Mouse (Mus musculus) c-Kit-negative CD71-positive TER-119-positive erythroid progenitor cells, embryonic 14.5 days (primary cell): ENCODE data around the gene Ube2b.

ENCODE experiments used
- DNase-seq: peaks from one replicate; pipeline ENCODE4 v3.0.0-alpha.2; 2013; ENCODE audit warnings: low read depth, low spot score

The Ube2b gene

GRCm38 (mm10) chr11:51967443-51968401, 32.8 kb downstream of the Ube2b start, which contains the start of gene Cdkn2aipnl:
Cdkn2aipnl (plus strand) TSS chr11:51967661.
- peak; percentile 92 for DNase-seq

DNA sequence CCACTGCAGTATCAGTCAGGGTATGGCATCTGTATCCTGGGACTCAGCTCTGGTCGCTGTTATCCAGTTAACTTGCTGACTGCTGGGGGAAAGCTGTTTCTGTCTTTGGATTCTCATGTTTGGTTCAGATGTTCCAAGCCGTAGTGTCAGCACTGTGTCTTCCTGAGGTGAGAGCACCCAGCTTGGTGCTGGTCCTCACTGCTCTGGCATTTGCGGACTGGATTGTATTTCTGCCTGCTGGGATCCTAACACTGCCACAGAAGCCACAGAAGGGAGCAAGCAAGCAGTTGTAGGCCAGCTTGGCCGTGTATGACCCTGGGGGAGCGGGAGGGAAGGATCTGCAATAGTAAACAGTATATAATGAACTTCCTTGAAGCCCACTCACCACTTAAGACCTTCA, 33.9 kb downstream of the Ube2b start:
- DNase-seq = no peak

GRCm38 (mm10) chr11:51962277-51962676, 38.3 kb downstream of the Ube2b start:
- no peak for DNase-seq

DNA sequence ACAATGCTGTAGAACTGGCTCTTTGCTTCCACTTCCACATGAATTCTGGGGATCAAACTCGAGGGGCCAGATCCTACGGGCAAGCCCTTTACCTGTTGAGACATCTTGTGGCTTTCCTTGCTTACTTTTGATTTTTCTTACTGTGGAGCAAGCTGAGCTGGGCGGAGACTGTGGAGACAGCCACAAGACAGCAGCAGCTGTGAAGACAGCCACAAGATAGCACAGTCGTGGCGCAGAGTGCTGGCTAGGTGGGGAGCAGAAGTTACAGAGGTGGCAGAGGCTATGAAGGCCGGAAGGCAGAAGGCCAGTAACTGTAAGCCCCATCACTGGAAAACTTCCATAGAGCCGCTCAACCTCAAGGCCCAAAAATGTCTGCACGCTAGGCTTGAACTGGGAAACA, 38.8 kb downstream of the Ube2b start:
- DNase-seq = no peak

DNA sequence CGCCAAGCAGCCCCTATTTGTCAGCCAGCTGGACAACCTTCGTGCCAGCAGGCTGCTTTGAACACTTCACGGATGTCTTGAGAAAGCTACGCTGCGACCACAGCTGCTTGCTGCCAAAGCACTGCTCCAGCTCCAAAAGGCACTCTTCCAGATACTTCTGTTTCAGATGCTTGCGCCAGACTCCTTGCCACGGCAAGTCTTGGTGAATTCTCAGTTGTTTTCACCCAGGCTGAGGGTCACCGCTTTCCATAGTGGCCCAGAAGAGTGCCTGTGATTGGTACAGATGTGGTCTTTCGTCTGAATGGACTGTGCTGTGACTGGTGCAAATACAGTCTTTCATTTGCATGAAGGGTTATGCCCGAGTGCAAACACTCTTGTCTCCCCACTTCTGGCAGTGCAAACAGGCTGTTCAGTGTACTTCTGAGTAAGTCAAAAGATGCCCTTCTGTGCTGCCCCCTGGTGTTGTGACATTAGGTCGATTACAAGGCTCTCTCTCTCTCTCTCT, 39.5 kb downstream of the Ube2b start:
- no peak for DNase-seq

DNA sequence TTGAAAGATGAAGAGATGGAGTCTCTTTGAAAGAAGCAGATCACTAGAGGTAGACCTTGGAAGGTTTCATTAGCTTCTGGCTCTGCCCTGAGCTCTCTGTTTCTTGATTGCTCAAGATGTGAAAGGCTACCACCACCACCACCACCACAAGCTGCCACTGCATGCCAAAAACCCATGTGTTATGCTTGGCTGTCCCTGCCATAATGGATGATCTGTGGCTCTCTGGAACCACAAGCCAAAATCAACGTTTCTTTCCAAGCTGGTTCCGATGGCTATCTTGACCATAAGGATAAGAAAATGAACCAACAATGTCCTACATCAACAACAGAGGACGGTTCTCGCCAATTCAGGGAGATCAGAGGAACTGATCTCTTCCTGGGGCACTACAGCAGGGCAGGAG, 40.5 kb downstream of the Ube2b start:
- DNase-seq = no peak

DNA sequence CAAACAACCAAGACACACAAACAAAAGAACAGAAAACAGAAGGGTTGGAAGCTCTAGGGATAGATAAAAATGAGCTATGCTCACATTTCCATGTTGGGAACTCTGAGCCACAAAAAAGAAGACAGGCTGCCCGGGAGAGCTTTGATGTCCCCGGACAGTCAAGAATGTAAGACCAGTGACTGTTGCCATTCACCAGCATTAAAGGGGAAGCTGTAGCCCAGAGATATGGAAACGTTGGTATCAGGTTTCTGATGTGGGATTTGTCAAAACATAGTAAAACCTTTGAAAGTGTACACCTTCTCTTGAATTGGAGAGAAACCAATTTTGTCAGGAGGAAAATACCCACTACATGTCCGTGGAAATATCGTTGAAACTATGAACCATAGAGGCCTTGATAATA, 41.1 kb downstream of the Ube2b start:
- no peak for DNase-seq

DNA sequence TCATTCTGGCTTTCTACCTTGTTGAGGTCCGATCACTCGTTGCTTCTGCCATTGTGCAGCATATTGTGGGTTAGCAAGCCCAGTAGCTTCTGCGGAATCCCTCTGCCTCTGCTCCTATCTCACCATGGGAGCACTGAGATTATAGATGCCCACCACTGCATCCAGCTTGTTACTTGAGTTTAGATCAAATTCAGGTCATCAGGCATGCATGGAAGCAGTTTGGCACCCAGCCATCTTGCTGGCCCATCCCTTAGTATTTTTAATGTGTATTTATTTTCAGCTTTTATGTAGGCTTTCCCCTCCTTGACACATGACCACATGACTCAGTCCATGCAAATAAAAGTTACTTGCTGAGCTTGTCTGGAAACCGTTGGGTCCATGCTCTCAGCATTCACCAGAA, 42.8 kb downstream of the Ube2b start:
- DNase-seq = no peak

GRCm38 (mm10) chr11:51956112-51956511, 44.5 kb downstream of the Ube2b start:
- no peak for DNase-seq

GRCm38 (mm10) chr11:51951861-51952420, 48.6 kb downstream of the Ube2b start:
- DNase-seq = no peak

DNA sequence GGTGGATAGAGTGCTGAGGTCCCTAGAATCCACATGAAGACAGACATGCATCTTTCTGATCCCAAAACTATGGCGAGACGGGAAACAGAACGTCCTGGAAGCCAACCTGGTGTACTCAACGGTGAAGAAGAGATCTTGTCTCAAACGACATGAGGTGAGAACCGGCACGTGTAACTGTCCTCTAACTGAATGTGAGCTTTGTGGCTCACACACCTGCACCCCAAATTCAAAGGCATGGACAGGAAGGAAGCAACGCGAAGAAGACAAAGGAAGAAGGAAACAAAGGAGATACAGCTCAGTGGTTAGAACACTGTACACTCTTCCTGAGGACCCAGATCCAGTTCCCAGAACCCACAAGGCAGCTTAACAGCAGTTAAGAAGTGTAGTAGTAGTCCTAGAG, 50.6 kb downstream of the Ube2b start:
- DNase-seq = no peak

GRCm38 (mm10) chr11:51949155-51949840, 51.3 kb downstream of the Ube2b start:
- no peak for DNase-seq

DNA sequence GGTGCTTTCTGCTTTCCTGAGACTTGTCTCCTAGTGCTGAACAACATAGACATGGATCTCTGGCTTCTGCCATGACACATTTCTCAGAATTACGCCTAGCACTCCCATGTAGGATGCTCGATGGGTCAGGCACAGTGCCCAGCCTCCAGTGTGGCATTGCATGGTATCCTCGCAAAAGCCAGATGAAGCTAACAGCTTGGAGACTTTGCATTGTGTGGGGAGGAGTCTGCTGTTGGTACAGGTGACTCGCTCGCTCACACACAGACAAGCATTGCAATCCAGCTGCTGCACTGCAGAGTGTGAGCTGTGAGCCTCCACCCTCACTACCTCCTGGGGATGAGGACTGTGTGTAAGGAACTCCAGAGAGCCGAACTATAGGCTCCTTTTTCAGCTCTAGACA, 54.4 kb downstream of the Ube2b start:
- no peak for DNase-seq

- no peak for DNase-seq
Observed at GRCm38 (mm10) chr11:51945548-51945947, 55.0 kb downstream of the Ube2b start.

DNA sequence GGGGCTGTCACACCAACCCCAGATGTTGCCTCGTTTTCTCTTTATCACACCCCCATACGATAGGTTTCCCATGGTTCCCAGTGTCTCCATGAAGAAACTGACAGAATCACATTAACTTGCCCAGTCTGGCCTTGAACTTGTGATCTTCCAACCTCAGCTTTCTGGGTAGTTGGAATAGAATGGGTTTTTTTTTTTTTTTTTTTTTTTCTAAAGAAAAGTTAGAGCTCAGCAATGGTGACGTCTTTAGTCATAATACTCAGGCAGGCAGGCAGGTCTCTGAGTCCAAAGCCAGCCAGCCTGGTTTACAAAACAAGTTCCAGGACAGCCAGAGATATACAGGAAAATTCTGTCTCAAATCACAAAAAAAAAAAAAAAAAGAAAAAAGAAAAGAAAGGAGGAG, 56.3 kb downstream of the Ube2b start:
- DNase-seq = no peak

GRCm38 (mm10) chr11:51943500-51943841, 57.1 kb downstream of the Ube2b start:
- no peak for DNase-seq

DNA sequence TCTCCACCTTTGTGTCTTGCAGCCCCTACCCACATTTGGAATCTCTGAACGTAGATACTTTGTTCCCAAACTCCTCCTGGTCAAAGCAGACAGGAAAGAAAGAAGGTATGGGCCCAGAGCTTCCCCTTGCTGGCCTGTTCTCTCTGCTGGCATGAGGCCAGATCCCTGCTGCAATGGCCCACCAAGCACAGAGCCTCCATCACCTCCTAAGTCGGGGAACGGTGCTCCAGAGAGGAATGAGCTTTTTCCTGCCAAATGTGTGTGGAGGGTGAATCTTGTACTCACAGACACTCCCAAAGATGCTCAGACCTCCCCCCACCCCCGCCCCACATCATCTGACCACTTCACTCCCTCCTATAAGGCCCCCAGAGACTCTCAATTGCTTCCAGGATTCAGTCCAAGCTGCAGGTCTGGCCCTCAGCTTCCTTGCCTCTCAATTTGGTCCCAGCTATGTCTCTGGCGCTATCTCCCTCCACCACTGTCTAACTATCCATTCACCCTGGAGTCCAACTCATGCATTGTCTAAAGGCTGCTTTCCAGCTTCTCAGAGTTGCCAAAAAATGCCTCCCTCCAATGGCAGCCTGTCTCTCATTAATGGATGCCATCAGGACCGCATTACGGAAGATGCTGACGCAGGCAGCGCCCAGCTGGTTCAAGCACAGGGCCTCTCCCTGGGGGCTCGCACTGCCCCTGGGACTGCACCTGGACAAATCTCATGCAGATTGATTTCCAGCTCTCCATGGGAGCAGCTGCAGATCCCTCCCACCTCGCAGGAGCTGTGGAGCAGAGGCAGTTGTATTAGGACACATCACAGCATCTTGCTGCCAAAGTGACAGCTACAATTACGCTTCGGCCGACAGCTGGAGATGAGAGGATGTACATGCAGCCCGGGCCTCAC, 57.7 kb downstream of the Ube2b start:
- no peak for DNase-seq

- no peak for DNase-seq
Observed at GRCm38 (mm10) chr11:51940511-51940955, 60.0 kb downstream of the Ube2b start.

DNA sequence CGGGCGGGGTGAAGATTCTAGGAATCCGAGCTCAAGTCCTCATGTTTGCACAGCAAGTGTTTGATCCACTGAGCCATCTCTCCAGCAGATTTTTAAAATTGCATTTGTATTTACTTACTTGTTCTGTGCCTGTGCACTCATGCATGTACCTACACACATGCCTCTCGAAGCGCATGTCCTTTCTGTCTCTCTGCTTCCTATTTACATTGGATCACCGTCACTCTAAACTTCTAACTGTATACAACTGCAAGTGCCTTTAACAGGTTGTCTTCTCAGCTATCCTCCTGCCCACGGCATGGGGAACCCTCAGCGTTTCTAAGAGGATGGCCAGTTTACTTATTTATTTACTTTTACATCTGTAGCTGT, 61.0 kb downstream of the Ube2b start:
- DNase-seq = no peak

- DNase-seq = no peak
Observed at GRCm38 (mm10) chr11:51938817-51939589, 61.6 kb downstream of the Ube2b start.

GRCm38 (mm10) chr11:51937361-51937781, 63.2 kb downstream of the Ube2b start:
- no peak for DNase-seq
